Mouse (Mus musculus): Measurements from ENCODE around the gene Slx4ip. TPM values are rescaled to one million over a fixed set of nuclear protein-coding genes. Genes with fewer than 3 reads are reported as not detected.

Gene Slx4ip
- polyA plus RNA-seq, 1 experiment from 2014 or later, result 8.4 TPM

DNA sequence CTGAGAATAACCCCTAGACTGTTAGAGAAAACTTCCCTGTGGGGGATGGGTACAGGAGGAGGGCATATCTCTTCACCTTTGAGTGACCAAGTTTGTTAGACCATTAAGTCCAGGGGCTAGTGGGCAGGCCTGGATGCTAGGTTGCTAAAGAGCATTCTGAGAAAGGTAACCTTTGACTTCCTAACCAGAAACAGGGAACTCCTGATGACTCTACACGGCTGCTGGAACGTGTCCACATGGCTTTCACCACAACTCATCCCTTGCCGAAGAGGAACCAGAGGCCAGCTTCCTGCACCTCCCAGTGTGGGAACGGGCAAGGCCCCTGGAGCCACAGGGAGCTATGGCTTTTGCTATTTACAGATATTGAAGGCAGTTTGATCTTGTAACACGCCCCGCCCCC, 189.4 kb downstream of the Slx4ip start:
- Histone ChIP-seq H3K36me3 (replicated peaks) (peaks cover 38% of the 10 kb centered on the region), H3K9me3 (no peaks in the 10 kb centered on the region), H3K27ac (replicated peaks) (no peak overlapping the region), H3K27me3 (replicated peaks; ENCODE audit: low read depth, poor library complexity, severe bottlenecking) (peaks cover 4% of the 10 kb centered on the region; the same call in 1 of the 2 replicates), H3K4me3 (no peak overlapping the region), H3K4me1 (peaks cover 42% of the 10 kb centered on the region)
- 69% methylated on average over 6 of the region's 6 CpGs for WGBS
- no peak for DNase-seq (ENCODE audit: low spot score)

DNA sequence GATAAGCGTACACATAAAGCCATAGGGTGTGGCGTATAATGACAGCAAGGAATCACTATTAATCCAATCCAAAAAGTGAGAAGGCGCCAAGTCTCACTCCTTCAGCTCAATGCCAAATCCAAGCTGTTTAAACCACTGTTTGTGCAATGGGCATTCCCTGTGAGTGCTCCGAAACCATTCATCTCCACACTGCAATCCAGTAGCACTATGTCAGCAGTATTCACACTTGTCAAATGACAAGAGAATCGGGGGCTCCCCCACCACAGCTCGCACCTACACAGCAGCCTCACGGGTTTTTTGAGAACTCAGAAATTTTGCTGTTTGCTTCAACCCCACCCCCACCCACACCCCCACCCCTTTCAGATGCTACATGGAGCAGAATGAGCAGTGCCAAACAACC, 190.0 kb downstream of the Slx4ip start:
- no peak for DNase-seq (ENCODE audit: low spot score)
- Histone ChIP-seq H3K27ac (replicated peaks) (no peak overlapping the region), H3K36me3 (replicated peaks) (peaks cover 43% of the 10 kb centered on the region), H3K4me1 (peaks cover 43% of the 10 kb centered on the region), H3K27me3 (replicated peaks; ENCODE audit: low read depth, poor library complexity, severe bottlenecking) (peaks cover 4% of the 10 kb centered on the region; the same call in 1 of the 2 replicates), H3K9me3 (no peaks in the 10 kb centered on the region), H3K4me3 (no peak overlapping the region)
- WGBS, result 90% methylated on average over 7 of the region's 7 CpGs

- H3K9me3 ChIP-seq, result no peaks in the 10 kb centered on the region
- H3K27me3 ChIP-seq (replicated peaks; ENCODE audit: low read depth, poor library complexity, severe bottlenecking), result peaks cover 4% of the 10 kb centered on the region; the same call in 1 of the 2 replicates
- no peak for DNase-seq (ENCODE audit: low spot score)
- H3K4me1 ChIP-seq, result peaks cover 56% of the 10 kb centered on the region
- H3K27ac ChIP-seq (replicated peaks), result no peak overlapping the region
- H3K36me3 ChIP-seq (replicated peaks), result peaks cover 61% of the 10 kb centered on the region
- H3K4me3 ChIP-seq, result no peak overlapping the region
- WGBS, result 92% methylated on average over 24 of the region's 24 CpGs
Measured at GRCm38 (mm10) chr2:137082896-137083620, 192.0 kb downstream of the Slx4ip start.

- peaks cover 14% of the 10 kb centered on the region for H3K27me3 ChIP-seq (replicated peaks; ENCODE audit: low read depth, poor library complexity, severe bottlenecking)
- 80% methylated on average over 8 of the region's 8 CpGs for WGBS
- H3K9me3 ChIP-seq, result no peaks in the 10 kb centered on the region
- H3K27ac ChIP-seq (replicated peaks), result no peak overlapping the region
- H3K4me3 ChIP-seq, result no peak overlapping the region
- H3K36me3 ChIP-seq (replicated peaks), result peaks cover 83% of the 10 kb centered on the region
- H3K4me1 ChIP-seq, result peaks cover 41% of the 10 kb centered on the region
- DNase-seq (ENCODE audit: low spot score), result no peak
Measured at GRCm38 (mm10) chr2:137085257-137085656, 194.2 kb downstream of the Slx4ip start.

DNA sequence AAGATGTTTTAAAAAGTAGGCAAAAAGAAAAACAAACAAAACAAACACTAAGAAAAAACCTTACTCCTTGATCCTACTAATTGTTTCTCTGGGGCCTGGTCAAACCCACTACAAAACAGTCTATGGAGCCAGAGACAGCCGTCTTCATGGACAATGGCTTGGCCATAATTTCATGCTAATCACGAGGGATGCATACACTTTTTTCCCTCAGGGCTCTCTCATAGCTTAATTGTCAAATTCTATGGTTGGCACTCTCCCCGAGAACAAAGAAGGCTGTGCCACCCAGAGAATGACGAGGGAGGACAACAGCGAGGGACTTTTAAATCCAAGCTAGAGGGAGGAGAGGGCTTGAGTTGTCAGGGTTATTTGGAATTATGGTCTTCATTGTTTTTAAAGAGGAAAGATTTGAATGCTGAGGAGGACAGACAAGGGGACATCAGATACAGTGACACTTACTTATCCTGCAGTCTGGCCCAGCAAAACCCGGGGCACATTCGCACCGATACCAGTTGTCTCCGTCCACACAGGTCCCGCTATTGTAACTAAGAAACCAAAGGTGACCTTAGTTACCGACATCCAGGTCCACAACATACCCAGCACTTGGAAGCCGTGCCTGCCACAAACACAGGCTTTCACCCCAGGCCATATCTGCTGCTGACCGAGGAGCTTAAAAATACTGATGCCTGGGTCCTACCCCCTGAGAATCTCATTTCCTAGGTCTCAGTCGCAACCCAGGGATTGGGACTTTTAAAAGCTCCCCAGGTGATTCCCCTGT, 195.8 kb downstream of the Slx4ip start:
- Histone ChIP-seq H3K36me3 (replicated peaks) (peaks cover 91% of the 10 kb centered on the region), H3K4me3 (no peak overlapping the region), H3K9me3 (no peaks in the 10 kb centered on the region), H3K27me3 (replicated peaks; ENCODE audit: low read depth, poor library complexity, severe bottlenecking) (peaks cover 27% of the 10 kb centered on the region), H3K27ac (replicated peaks) (peak overlapping the region; percentile 40), H3K4me1 (peaks cover 40% of the 10 kb centered on the region)
- WGBS, result 67% methylated on average over 14 of the region's 14 CpGs
- DNase-seq (ENCODE audit: low spot score), result no peak

DNA sequence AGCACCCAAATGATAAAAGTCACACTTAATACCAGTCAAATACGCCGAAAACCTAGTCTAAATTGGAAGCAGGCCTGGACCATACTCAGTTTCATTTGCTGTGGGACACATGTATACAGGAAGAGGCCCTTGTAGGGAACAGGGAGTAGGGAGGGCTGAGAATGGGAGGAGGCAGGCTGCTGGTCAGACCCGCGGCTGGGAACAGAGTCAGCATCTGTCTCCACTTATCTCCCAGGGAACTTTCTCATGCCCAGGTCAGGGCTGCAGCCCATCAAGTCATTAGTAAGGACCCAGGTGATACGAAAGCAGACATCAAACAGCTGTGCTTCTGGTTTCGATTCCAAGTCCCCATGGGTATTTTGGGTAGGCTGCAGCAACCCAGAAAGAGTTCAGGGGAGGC, 196.7 kb downstream of the Slx4ip start:
- 29% methylated on average over 6 of the region's 6 CpGs for WGBS
- DNase-seq (ENCODE audit: low spot score), result peak; percentile 87
- peaks cover 94% of the 10 kb centered on the region for H3K36me3 ChIP-seq (replicated peaks)
- H3K9me3 ChIP-seq, result no peaks in the 10 kb centered on the region
- peak overlapping the region; percentile 40; the same call in 1 of the 2 replicates for H3K27ac ChIP-seq (replicated peaks)
- H3K4me1 ChIP-seq, result peaks cover 49% of the 10 kb centered on the region
- peaks cover 27% of the 10 kb centered on the region for H3K27me3 ChIP-seq (replicated peaks; ENCODE audit: low read depth, poor library complexity, severe bottlenecking)
- H3K4me3 ChIP-seq, result no peak overlapping the region

- Histone ChIP-seq H3K36me3 (replicated peaks) (peaks cover 93% of the 10 kb centered on the region), H3K27me3 (replicated peaks; ENCODE audit: low read depth, poor library complexity, severe bottlenecking) (peaks cover 34% of the 10 kb centered on the region), H3K9me3 (no peaks in the 10 kb centered on the region), H3K4me3 (no peak overlapping the region), H3K4me1 (peaks cover 76% of the 10 kb centered on the region), H3K27ac (replicated peaks) (no peak overlapping the region)
- 74% methylated on average over 11 of the region's 11 CpGs for WGBS
- DNase-seq (ENCODE audit: low spot score), result no peak
Measured at GRCm38 (mm10) chr2:137091766-137092522, 200.9 kb downstream of the Slx4ip start.

DNA sequence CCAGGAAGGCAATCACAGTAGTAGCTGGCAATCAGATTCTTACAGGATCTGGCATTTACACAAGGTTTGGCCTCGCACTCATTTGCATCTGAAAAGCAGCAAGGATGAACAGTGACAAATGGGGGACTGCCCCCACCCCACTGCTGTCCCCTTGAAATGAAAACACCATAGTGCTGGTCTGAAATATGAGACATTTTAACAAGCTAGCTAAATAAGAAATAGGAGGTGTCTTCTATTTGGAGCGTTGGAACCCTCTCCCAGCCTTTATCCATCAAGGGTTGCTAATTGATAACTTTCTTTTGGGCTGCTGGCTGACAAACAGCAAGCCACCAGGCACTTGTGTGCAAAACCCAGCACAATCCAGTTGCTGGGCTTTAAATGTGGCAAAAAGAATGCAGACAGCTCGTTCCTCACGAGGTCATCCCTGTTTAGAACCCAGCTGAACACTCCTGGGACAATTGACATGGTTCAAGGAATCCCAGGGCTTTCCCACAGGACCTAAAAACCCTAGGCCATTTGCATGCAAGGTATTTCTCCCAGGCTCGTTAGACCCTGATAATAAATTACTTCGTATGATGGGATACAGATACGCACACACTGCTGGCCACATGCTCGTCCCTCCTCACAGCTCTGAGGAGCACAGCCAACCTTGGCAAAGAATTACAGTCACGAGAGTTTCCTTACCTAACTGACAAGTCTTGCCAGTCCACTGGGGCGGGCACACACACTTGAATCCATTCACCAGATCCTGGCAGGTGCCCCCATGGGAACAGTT, 201.7 kb downstream of the Slx4ip start:
- Histone ChIP-seq H3K27ac (replicated peaks) (no peak overlapping the region), H3K9me3 (no peaks in the 10 kb centered on the region), H3K36me3 (replicated peaks) (peaks cover 85% of the 10 kb centered on the region), H3K27me3 (replicated peaks; ENCODE audit: low read depth, poor library complexity, severe bottlenecking) (peaks cover 34% of the 10 kb centered on the region), H3K4me3 (no peak overlapping the region), H3K4me1 (peaks cover 76% of the 10 kb centered on the region)
- no peak for DNase-seq (ENCODE audit: low spot score)
- 58% methylated on average over 10 of the region's 10 CpGs for WGBS

GRCm38 (mm10) chr2:137093298-137093630, 202.2 kb downstream of the Slx4ip start:
- Histone ChIP-seq H3K9me3 (no peaks in the 10 kb centered on the region), H3K4me1 (peaks cover 76% of the 10 kb centered on the region), H3K4me3 (no peak overlapping the region), H3K27ac (replicated peaks) (no peak overlapping the region), H3K27me3 (replicated peaks; ENCODE audit: low read depth, poor library complexity, severe bottlenecking) (peaks cover 34% of the 10 kb centered on the region), H3K36me3 (replicated peaks) (peaks cover 83% of the 10 kb centered on the region)
- WGBS, result 67% methylated on average over 7 of the region's 7 CpGs
- no peak for DNase-seq (ENCODE audit: low spot score)

DNA sequence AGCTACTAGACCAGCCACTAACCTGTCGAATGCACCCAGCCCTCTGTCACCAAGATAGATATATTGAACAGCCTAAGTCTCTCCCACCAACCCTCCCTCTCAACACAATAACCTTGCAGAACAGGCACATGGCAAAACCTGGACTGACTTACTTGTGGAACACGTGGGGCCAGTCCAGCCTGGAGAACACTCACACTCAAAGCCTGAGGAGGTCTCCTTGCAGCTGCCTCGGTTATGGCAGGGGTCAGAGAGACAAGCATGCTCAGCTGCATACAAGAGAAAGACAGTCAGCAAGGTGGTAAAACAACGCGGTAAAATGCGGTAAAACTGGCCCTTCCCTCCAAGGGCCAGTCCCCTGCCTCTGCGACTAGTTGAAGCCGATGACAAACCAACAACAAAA, 203.3 kb downstream of the Slx4ip start:
- peaks cover 81% of the 10 kb centered on the region for H3K4me1 ChIP-seq
- DNase-seq (ENCODE audit: low spot score), result no peak

GRCm38 (mm10) chr2:137096981-137097460, 206.0 kb downstream of the Slx4ip start:
- Histone ChIP-seq H3K9me3 (no peaks in the 10 kb centered on the region), H3K36me3 (replicated peaks) (peaks cover 70% of the 10 kb centered on the region), H3K27ac (replicated peaks) (peak overlapping the region; percentile 59; the same call in 1 of the 2 replicates), H3K4me3 (no peak overlapping the region), H3K4me1 (peaks cover 94% of the 10 kb centered on the region), H3K27me3 (replicated peaks; ENCODE audit: low read depth, poor library complexity, severe bottlenecking) (peaks cover 11% of the 10 kb centered on the region; the same call in 1 of the 2 replicates)
- 10% methylated on average over 5 of the region's 5 CpGs for WGBS
- DNase-seq (ENCODE audit: low spot score), result peak; percentile 38

More for the DNA sequence above, 203.3 kb downstream of the Slx4ip start:
- WGBS, result 57% methylated on average over 8 of the region's 8 CpGs
- Histone ChIP-seq H3K9me3 (no peaks in the 10 kb centered on the region), H3K36me3 (replicated peaks) (peaks cover 78% of the 10 kb centered on the region), H3K4me3 (no peak overlapping the region), H3K27ac (replicated peaks) (0 out of 2 replicates have a peak overlapping the region, but pooled peaks have one; percentile 24), H3K27me3 (replicated peaks; ENCODE audit: low read depth, poor library complexity, severe bottlenecking) (peaks cover 31% of the 10 kb centered on the region)
